Mouse (Mus musculus) liver (tissue): ENCODE data around the gene Cidec.

Experiments used
- DNase-seq: peaks from one replicate; pipeline ENCODE4 v3.0.0-alpha.2; 2020; ENCODE audit warnings: mixed read lengths

The Cidec gene

GRCm38 (mm10) chr6:113404649-113405448 lies 30.7 kb downstream of the Cidec start:
- no peak for DNase-seq

GRCm38 (mm10) chr6:113402094-113402493 lies 33.5 kb downstream of the Cidec start:
- DNase-seq = no peak

- no peak for DNase-seq
Measured at GRCm38 (mm10) chr6:113396270-113397030, 39.1 kb downstream of the Cidec start.

- no peak for DNase-seq
Measured at GRCm38 (mm10) chr6:113395501-113395900, 40.1 kb downstream of the Cidec start.

GRCm38 (mm10) chr6:113394811-113395210 lies 40.7 kb downstream of the Cidec start:
- no peak for DNase-seq

- no peak for DNase-seq
Measured at GRCm38 (mm10) chr6:113393951-113394350, 41.6 kb downstream of the Cidec start.

- DNase-seq = peak; percentile 28
Measured at GRCm38 (mm10) chr6:113392387-113393071, 43.0 kb downstream of the Cidec start.

GRCm38 (mm10) chr6:113392015-113392386 lies 43.6 kb downstream of the Cidec start:
- no peak for DNase-seq

GRCm38 (mm10) chr6:113390715-113391114 lies 44.8 kb downstream of the Cidec start:
- DNase-seq = no peak

- DNase-seq = no peak
Measured at GRCm38 (mm10) chr6:113388960-113389359, 46.6 kb downstream of the Cidec start, which contains the start of gene Ttll3. TSS of gene Ttll3 (plus strand) at chr6:113389260.

- DNase-seq = no peak
Measured at GRCm38 (mm10) chr6:113386025-113386424, 49.5 kb downstream of the Cidec start.

GRCm38 (mm10) chr6:113385160-113385714 lies 50.3 kb downstream of the Cidec start:
- DNase-seq = no peak

- no peak for DNase-seq
Measured at GRCm38 (mm10) chr6:113384351-113384927, 51.1 kb downstream of the Cidec start.

GRCm38 (mm10) chr6:113380480-113380879 lies 55.1 kb downstream of the Cidec start:
- no peak for DNase-seq

- no peak for DNase-seq
Measured at GRCm38 (mm10) chr6:113379246-113379645, 56.3 kb downstream of the Cidec start.

GRCm38 (mm10) chr6:113377496-113378385 lies 57.8 kb downstream of the Cidec start, which contains the start of the genes Tada3 and Arpc4:
TSS of gene Tada3 (minus strand) at chr6:113377883.
TSS of gene Arpc4 (plus strand) at chr6:113378115.
- DNase-seq = peak; percentile 96

GRCm38 (mm10) chr6:113377172-113377495 lies 58.4 kb downstream of the Cidec start:
- DNase-seq = no peak
